Mouse (Mus musculus) kidney, adult 2 months (tissue): ENCODE measurements around the gene Ell2.

Experiments used
- CTCF ChIP-seq: fragments of 200-500 bp; conservative IDR thresholded peaks from 2 replicates; pipeline ENCODE4 v1.5.1; 2011; ENCODE audit warnings: low read depth, mild to moderate bottlenecking, control low read depth, low read length, moderate library complexity, mixed read lengths; ENCODE audit not compliant: insufficient read depth, insufficient read length
- POLR2A ChIP-seq: fragments of 200-500 bp; IDR thresholded peaks from one replicate; pipeline ENCODE4 v1.6.1; 2011; ENCODE audit warnings: low read depth, low read length, control low read depth

DNA sequence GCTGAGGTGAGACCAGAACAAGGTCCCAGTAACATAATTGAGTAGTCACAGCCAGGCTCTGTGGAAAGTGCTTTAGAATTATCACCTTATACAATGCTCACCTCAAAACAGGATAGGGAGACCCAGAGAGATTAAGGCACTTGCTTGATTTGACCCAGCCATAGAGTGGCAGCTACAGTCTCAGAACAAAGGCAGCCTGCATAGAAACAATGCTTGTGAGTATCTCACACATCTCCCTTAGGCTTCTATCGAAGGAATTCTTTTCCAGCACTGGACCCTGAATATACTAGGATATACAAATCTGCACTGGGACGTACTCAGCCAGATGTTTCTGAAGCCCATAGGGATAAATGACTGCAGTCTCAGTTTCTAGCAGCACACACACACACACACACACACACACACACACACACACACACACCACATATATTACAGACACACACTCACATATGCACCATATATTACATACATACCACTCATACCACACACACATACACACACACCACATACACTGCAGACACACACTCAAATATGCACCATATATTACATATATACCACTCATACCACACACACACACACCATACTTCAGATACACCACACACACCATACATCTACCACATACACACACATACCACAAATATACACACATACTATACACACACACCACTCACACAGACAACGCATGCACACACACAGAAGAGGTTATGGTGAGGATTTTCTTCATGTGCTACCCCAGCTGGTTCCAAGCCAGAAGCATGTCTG, 112.6 kb downstream of the Ell2 start:
- TF ChIP-seq POLR2A (no peak), CTCF (no peak)
